Mouse (Mus musculus) MEL (cell line): ENCODE measurements at regions not wholly inside any gene's neighbourhood (a gene's known extent, or its start where the extent isn't known, plus 50 kb on each side); places are given as distances from the start of the nearest gene placed in this dataset.

Experiments used
- CTCF ChIP-seq, 3 experiments: IDR thresholded peaks in 2 of 3; conservative IDR thresholded peaks in 1 of 3; 2 replicates each; pipeline ENCODE4 v1.5.1; 2011 to 2012; ENCODE audit warnings: low read length in 3 of 3, low read depth in 2 of 3, mild to moderate bottlenecking in 2 of 3, improper control_type of control experiment in 1 of 3, inconsistent platforms in 1 of 3, mixed read lengths in 1 of 3, moderate library complexity in 1 of 3; ENCODE audit not compliant: control insufficient read depth in 1 of 3, insufficient read depth in 1 of 3, poor library complexity in 1 of 3, severe bottlenecking in 1 of 3
- MAX ChIP-seq: IDR thresholded peaks from 2 replicates; pipeline ENCODE4 v1.6.1; 2011; ENCODE audit warnings: low read length, improper control_type of control experiment

GRCm38 (mm10) chr3:137014686-137015085 is 326.2 kb upstream of the Emcn start:
- TF ChIP-seq MAX, result no peak
- no peak for TF ChIP-seq CTCF (IDR thresholded peaks at IDR 0.05 in 2 of 3, conservative IDR thresholded peaks at IDR 0.05 in 1 of 3; ENCODE audit: control insufficient read depth in 1 of 3, insufficient read depth in 1 of 3, low read depth in 2 of 3, low read length in 3 of 3, poor library complexity in 1 of 3, severe bottlenecking in 1 of 3)
